Mouse (Mus musculus): ENCODE measurements at regions not wholly inside any gene's neighbourhood (a gene's known extent, or its start where the extent isn't known, plus 50 kb on each side); places are given as distances from the start of the nearest gene placed in this dataset.
A peak's percentile ranks its signal among the peaks of the same experiment; 100 is the strongest.

DNA sequence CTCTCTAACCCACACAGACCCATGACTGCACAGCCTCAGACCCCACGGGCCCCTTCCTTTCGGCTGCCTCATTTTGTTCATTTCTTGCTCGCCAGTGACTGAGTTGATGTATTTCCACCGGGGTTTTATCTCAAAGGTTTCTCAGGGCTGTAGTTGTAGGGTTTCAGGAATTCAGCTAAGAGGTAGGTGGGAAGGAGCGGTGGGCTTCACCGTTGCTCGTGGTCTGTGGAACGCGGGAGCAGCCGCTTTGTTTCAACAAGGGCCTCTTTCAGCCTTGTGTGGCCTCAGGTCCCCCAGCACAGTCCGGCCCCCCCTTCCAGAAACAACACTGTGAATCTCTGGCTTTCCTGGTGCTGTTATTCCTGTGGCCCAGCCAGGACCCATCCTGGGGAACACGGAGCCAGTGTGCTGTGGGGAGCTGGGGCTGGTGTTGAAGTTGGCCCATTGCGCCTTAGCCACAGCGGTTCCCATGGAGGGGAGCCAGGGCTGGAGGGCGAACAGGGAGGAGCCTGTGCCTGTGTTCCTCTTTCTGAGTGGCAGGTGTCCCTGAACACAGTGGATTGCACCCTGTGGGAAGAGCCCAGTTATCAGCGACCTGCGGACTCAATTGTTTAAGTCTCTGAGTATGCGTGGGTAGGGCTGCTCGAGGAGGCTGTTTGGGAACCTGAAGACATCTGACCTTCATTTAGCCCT is 68.9 kb upstream of the Slc38a2 start:
- DNase-seq = peak in 1 of 2 experiments; percentile 11

DNA sequence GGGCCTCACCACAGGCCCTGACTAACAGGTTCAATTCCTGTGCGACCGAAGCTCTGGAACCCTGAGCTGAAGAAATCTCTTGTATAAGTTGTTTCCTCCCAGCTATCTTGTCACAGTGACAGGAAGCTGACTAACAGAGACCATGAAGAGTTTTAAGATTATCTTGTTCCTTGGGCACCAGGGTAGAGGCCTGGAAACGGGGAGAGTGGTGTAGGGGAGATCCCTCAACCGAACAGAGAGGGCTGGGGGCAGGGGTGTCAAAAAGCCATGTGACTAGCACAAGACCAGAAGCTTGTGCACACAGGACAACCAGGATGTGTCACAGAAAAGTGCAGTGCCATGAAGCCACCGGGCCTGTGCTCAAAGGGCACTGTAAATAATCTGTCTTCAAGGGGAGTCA is 67.7 kb upstream of the Slc38a2 start:
- DNase-seq = no peak

DNA sequence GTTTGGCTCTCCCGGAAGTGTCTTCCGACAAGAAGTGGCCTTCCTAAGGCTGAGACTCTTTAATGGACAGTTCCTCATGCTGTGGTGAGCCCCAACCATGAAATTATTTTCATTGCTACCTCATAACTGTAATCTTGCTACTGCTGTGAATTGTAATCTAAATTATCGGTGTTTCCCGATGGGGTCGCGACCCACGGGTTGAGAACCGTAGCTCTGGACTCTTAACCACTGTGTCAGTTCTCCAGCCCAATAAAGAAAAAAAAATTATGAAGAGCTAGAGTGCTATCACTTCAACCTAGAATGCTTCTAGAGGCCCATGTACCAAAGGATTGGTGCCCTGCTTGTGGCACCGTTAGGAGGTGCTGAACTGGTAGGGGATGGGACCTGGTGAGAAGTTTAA is 66.7 kb upstream of the Slc38a2 start:
- no peak for DNase-seq

DNA sequence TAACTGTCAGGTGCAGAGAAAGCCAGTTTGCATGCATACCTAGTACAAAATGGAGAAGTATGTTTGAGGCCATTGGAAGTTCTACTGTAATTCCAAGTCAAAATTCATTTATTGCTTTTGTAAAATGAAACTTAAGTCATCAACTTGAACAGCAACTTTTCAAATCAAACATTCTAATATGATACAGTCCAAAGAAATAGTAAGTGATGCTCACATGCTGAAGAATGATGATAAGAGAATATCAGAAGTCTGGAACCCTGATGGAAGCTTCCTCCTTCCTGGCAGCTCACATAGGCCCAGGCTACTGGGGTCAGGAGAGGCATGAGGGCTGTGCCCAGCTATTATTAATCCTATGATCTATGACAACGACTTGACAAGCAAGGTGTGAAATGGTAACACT is 64.1 kb upstream of the Slc38a2 start:
- no peak for DNase-seq

DNA sequence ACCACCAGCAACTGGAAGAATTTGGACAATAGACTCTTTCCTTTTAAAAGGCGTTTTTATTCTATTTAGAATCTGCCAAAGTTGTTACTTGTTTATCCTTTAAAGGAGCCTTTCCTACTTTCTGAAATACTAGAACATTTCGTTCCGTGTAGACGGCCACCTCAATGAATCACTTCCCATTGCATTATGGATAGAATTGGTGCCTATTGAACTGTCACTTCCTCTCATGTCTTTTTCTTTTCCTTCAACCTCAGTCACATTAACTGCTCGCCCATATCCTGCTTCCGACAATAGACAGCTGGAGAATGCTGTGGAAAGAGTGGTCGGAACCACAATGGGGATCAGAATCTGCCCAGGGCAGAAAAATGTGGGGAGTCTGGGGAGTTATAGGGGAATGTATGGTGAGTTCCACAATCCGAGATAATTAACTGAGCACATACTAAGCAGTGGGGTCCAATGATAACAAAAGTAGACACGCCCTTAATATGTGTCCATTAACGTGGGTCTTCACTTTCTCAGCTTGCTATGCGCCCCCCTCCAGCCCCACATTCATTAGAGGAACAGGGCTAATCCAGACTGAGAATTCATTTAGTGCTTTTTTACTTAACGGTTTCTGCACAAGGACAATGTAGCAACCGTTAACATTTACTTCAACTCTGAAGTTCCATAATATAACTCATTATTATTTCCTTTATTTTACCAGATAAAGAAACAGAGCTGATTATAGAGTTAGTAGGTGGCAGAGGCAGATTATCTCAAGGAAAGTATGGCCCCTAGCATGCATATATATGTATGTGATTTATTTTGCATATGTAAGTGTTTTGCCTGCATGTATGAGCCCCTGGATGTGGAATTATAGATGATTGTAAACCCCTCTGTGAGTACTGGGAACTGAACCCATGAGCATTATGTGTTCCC is 59.8 kb upstream of the Slc38a2 start:
- no peak for DNase-seq

DNA sequence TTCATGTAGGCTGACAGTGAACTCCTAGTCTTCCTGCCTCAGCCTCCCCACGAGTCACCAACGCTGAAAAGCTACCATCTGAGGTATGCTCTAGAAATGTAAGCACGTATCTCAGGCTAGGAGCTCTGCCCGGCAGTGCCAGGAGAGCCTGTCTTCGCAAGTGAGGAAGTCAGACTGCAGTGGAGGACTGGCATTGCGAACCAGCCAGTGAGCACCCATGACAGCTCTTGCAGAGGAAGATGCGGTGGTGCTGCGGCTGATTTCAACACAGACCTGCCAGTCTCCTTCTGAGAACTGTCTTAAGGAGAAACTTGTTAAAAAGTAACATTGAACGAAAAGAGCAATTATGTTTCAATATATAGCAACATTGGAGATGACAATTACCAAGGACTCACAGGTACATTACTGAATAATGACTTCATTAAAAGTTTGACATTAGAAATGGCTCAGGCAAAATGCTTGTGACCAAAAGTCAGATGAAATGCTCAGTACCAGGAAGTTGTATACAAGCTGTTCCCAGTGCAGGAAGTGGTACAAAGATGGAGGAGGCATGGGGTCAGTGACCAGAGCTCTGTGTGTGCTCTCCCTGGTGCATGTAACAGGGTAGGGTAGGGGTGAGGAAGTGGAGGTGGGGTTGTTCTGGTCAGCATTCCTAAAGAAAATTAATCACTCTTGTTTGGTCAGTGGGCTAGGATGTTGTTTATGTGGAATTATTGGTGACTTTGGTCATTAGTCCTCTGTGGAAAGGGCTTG is 58.1 kb upstream of the Slc38a2 start:
- no peak for DNase-seq

DNA sequence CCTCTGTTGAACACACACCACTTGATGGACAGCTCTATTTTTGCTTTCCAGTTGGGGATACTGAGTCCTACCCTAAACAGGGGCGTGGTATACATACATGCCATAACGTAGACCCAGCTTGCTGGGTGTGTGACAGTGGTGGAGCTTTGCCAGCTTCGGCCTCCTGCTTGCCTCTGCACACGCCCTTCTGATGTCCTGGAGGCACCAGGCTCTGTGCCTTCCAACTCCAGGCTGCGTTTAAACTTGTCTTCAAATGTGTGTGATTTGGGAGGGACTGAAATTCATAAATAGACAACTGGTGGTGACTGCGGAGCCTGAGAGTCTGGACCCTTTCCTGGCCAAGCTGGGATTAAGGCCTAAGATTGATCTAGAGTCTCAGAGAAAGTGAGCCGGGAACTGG is 56.9 kb upstream of the Slc38a2 start:
- no peak for DNase-seq

DNA sequence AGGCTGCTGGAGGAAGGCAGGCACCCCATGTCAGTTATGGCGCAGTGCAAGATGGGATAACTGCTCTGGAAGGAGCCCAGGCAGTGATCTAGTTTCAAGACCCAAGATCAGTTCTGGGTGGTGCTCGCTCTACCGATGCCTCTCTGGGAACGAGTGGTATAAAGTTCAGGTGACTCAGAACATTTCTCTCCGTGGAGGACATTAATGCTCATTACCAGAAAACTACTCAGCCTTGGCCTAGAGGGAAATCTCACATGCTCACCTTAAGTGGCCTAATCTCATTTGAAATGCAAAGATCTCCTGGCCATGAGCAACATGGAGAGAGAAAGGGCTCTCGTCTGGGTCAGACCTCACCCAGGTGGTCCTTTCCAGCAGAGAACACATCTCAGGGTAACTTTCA is 56.4 kb upstream of the Slc38a2 start:
- no peak for DNase-seq

DNA sequence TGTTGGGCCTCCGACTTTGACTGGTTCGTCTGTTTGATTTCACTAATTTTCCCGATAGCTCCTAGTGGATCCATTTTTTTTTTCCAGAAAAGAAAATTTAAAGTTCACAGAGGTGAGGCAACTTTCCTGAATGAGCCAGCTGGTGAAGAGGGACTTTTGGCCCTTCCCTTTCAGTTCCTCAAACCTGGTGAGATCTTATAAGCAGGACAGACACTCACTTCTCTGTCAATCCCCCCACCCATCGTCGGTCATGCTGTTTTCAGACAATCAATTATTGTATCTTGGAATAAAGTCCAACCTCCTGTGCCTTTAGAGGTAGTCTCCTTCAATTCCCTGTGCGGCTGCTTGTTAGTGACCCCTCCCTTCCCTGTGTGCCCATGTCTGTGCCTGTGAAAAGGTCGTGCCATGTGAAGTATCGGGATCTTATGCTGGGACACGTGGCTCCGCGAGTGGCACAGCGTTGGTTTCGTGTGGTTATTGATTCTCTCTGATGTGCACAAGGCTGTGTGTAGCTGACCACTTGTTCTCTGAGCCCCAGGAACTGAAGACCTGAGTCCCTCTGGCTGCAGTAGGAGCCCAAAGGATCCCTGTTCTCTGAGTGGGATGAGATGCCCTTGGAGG is 55.9 kb upstream of the Slc38a2 start:
- DNase-seq = no peak

DNA sequence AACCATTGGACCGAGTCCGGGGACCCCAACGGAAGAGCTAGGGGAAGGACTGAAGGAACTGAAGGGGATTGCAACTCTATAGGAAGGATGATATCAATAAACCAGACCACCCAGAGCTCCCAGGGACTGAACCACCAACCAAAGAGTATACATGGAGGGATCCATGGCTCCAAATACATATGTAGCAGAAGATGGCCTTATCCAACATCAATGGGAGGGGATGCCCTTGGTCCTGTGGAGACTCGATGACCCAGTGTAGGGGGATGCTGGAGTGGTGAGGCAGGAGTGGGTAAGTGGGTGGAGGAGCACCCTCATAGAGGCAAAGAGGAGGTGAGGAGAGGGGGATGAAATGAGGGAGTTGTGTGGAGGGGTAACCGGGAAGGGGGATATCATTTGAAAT is 54.5 kb upstream of the Slc38a2 start:
- no peak for DNase-seq

DNA sequence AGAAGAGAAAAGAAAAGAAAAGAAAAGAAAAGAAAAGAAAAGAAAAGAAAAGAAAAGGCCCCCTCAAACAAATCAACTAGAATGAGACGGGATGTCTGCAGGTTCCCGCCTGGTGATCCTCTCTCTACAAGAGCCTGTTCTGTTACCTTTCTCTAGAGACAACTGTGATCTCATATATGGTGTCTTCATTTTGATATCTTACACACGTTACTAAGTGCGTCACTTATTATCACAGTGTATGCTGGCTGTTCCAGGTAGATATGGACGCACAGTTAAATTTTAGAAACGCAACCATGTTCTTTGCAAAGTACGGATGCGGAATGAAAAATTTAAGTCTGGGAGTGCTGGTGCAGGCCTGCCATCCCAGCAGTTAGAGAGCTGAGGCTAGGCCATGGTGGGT is 53.2 kb upstream of the Slc38a2 start:
- no peak for DNase-seq

DNA sequence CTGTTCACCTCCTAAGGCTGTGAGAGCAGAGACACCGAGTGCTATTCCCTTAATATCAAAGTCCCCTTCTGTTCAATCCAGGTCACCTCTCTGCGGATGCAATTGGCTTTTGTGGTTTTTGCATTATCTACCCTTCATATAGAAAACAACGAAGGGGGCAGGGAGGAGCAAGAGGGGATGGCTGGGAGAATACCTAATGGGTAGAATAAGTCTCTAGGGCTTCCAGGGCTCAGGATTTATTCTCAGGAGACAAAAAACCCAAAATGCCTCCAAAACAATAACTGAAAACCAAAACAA is 52.5 kb upstream of the Slc38a2 start:
- DNase-seq = no peak

DNA sequence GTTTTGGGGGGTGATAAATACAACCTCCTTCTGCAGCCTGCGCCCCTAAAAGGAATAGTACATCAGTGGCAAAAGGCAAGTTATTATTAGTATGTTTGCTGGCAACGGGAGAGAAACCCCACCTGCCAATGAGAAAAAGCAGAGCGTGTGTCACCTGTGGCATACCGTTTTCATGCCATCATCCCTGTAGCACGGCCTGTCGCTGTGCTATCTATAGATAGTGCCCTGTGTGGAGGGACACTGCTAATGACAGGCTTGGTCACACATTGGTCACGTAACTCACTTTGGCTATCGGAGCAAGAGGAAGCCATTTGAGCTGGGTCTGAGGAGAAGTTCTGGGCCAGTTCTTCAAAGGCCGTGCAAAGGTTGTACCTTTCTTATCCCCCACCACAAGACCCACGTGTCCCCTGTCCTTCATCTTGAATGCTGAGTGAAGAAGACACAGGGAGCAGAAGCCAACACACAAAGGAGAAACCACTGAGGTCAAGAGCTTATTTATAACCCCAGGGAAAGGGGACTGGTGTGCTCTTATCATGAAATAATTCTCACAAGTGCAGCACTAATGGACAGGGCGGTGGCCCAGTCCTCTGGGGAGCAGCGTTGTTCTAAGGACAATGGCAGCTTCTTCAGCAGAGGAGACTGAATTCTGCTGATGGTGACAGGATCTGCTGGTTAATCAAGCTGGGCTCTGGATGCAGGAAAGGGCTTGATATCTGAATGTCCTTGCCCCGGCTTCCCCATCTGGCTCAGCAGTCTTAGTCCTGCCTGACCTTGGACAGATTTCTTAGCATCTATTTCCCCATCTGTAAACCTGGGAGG is 51.9 kb upstream of the Slc38a2 start:
- DNase-seq = no peak

DNA sequence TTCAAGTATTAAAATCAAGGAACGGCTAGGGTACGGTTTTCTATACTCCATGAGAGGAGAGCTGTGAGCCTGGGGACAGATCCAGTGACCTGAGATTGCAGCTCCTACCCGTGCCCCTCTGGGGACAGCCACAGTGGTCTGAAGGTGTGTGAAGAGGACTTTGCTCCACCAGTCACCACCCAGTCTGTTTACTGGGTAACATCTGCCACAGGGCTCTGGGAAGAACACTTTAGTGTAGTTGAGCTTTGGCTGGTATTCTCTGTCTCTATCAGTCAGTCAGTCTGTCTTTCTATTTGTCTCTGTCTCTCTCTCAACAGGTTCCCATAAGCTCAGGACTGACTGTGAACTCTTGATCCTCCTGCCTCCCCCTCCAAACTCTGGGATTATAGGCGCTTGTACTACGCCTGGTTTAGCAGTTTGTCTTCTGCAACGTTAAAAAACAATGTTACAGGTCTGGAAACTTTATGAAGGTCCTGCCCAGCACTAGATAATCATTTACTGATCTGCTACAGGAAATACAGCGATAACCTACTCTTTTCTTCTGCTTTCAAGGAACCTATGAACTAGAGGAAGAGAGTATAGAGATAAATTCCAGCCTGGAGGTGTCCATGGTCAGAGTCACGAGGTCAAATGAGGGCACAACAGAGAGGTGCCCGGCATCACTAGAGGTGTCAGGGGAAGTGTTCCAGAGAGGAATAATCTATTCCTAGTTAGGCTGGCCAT is 50.2 kb upstream of the Slc38a2 start:
- no peak for DNase-seq

Measured in layer of hippocampus, postnatal 36 days (tissue).